9 mouse cellular contexts compared by ENCODE assay signal in genomic region chr4:57927464-57928205, GRCm38 (mm10). TPM values are rescaled to one million over a fixed set of nuclear protein-coding genes. Genes with fewer than 3 reads are reported as not detected.
A peak's percentile ranks its signal among the peaks of the same experiment; 100 is the strongest.
DNase-seq lines count a peak whose midpoint lies in the region; ATAC-seq and TF ChIP-seq lines count a peak whose summit lies in the region.
"Had no signal": no experiment of that assay in that cellular context is flagged by ENCODE, and none has a peak within 500 bp of the region (broad histone marks: within the 10 kb centered on the region; RNA-seq: fewer than 3 reads in every experiment).

No protein-coding gene starts in this region.

- no peak overlapping the region for H3K4me3 ChIP-seq in heart, embryonic 14.5 days (ENCODE audit: control insufficient read depth in 1 of 2, insufficient read depth in 1 of 2, low read depth in 1 of 2, low read length in 2 of 2)
- no peak overlapping the region for H3K4me3 ChIP-seq in heart, embryonic 12.5 days
- no peak overlapping the region for H3K4me3 ChIP-seq in CH12.LX (replicated peaks in 1 of 3; ENCODE audit: low read depth in 2 of 3, low read length in 2 of 3, poor library complexity in 1 of 3)
- no peak overlapping the region for H3K4me3 ChIP-seq in neural tube, embryonic 12.5 days
- H3K4me3 ChIP-seq: liver, embryonic 13.5 days had no signal

- no peaks in the 10 kb centered on the region for H3K27me3 ChIP-seq in heart, embryonic 14.5 days (ENCODE audit: control insufficient read depth, insufficient read depth, low read length)
- H3K27me3 ChIP-seq in heart, embryonic 12.5 days (replicated peaks): no peaks in the 10 kb centered on the region
- H3K27me3 ChIP-seq in CH12.LX (replicated peaks): no peaks in the 10 kb centered on the region
- H3K27me3 ChIP-seq in neural tube, embryonic 12.5 days (replicated peaks): no peaks in the 10 kb centered on the region
- H3K27me3 ChIP-seq: liver, embryonic 13.5 days had no signal

- WGBS in heart, embryonic 14.5 days: 17% methylated on average over 3 of the region's 3 CpGs
- WGBS in heart, embryonic 12.5 days: 27% methylated on average over 3 of the region's 3 CpGs
- 24% methylated on average over 3 of the region's 3 CpGs for WGBS in neural tube, embryonic 12.5 days

- TF ChIP-seq EP300 in CH12.LX (IDR thresholded peaks at IDR 0.05; ENCODE audit: low read length): no peak

- in situ Hi-C loops in CH12.LX (cut with MboI; ENCODE audit: low pct_ligation_motif_present, low pct_unique_long_range_greater_than_20kb, low sequenced_read_pairs): no loop called here

- H3K79me2 ChIP-seq in CH12.LX (replicated peaks; ENCODE audit: control insufficient read depth, extremely low read depth, insufficient read depth, poor library complexity, severe bottlenecking): no peaks in the 10 kb centered on the region

- no peak overlapping the region for H3K4me2 ChIP-seq in heart, embryonic 14.5 days (ENCODE audit: low read length)
- no peak overlapping the region for H3K4me2 ChIP-seq in heart, embryonic 12.5 days
- peak overlapping the region; percentile 38; the same call in 1 of the 2 replicates for H3K4me2 ChIP-seq in CH12.LX (ENCODE audit: insufficient read depth, low read depth, poor library complexity, severe bottlenecking)
- H3K4me2 ChIP-seq in neural tube, embryonic 12.5 days (replicated peaks): no peak overlapping the region
- H3K4me2 ChIP-seq: liver, embryonic 13.5 days had no signal

- no peak overlapping the region for H3K27ac ChIP-seq in heart, embryonic 14.5 days (replicated peaks in 1 of 2; ENCODE audit: control insufficient read depth in 1 of 2, insufficient read depth in 1 of 2, low read depth in 2 of 2, low read length in 2 of 2)
- no peak overlapping the region for H3K27ac ChIP-seq in heart, embryonic 12.5 days (ENCODE audit: poor library complexity, severe bottlenecking)
- no peak overlapping the region for H3K27ac ChIP-seq in CH12.LX (ENCODE audit: insufficient read depth, low read depth)
- H3K27ac ChIP-seq in neural tube, embryonic 12.5 days: no peak overlapping the region
- H3K27ac ChIP-seq: liver, embryonic 13.5 days had no signal

- no peak for TF ChIP-seq POLR2A in CH12.LX (IDR thresholded peaks at IDR 0.05; ENCODE audit: low read depth, low read length)

- peak; percentile 58 for DNase-seq in CH12.LX (ENCODE audit: extremely low read depth)
- peak; percentile 85 for DNase-seq in embryo, embryonic 10.5 days (ENCODE audit: low spot score)
- peak; percentile 33 to 35 for DNase-seq in kidney, adult 8-10 months
- no peak for DNase-seq in natural killer cell, adult 2 months (ENCODE audit: low spot score in 2 of 2)
- DNase-seq in gastrocnemius, postnatal 25 days: no peak
- DNase-seq: liver, embryonic 13.5 days had no signal

- dilution Hi-C loops in CH12.LX (cut with MboI; ENCODE audit: extremely low pct_ligation_motif_present, extremely low pct_unique_long_range_greater_than_20kb, low sequenced_read_pairs): no loop called here

- ATAC-seq in heart, embryonic 14.5 days (ENCODE audit: insufficient number of reproducible peaks, insufficient read depth, low FRiP score, low read depth): 0 out of 2 replicates have a peak, but pooled peaks have one; percentile 54
- ATAC-seq in heart, embryonic 12.5 days (ENCODE audit: insufficient number of reproducible peaks, low FRiP score): no peak
- 0 out of 2 replicates have a peak, but pooled peaks have one; percentile 58 for ATAC-seq in neural tube, embryonic 12.5 days (ENCODE audit: low FRiP score, low read depth)

- TF ChIP-seq RAD21 in CH12.LX (IDR thresholded peaks at IDR 0.05; ENCODE audit: low read depth, low read length): peak; percentile 45

- H3K9me3 ChIP-seq in heart, embryonic 14.5 days (ENCODE audit: control insufficient read depth, low read length): no peaks in the 10 kb centered on the region
- no peaks in the 10 kb centered on the region; the same call in 1 of the 2 replicates for H3K9me3 ChIP-seq in heart, embryonic 12.5 days (replicated peaks)
- H3K9me3 ChIP-seq in CH12.LX (replicated peaks; ENCODE audit: low read length): peaks cover 2% of the 10 kb centered on the region
- peaks cover 6% of the 10 kb centered on the region; the same call in 1 of the 2 replicates for H3K9me3 ChIP-seq in neural tube, embryonic 12.5 days
- H3K9me3 ChIP-seq: liver, embryonic 13.5 days had no signal

- no peaks in the 10 kb centered on the region for H3K36me3 ChIP-seq in heart, embryonic 14.5 days (ENCODE audit: control insufficient read depth, insufficient read depth, low read length)
- H3K36me3 ChIP-seq in heart, embryonic 12.5 days: no peaks in the 10 kb centered on the region
- no peaks in the 10 kb centered on the region for H3K36me3 ChIP-seq in CH12.LX (replicated peaks in 1 of 2; ENCODE audit: control insufficient read depth in 1 of 2, insufficient read depth in 1 of 2, low read length in 1 of 2)
- H3K36me3 ChIP-seq in neural tube, embryonic 12.5 days: no peaks in the 10 kb centered on the region
- H3K36me3 ChIP-seq: liver, embryonic 13.5 days had no signal

- no peaks in the 10 kb centered on the region for H3K4me1 ChIP-seq in heart, embryonic 14.5 days (ENCODE audit: control insufficient read depth in 2 of 2, insufficient read depth in 2 of 2, low read length in 2 of 2)
- no peaks in the 10 kb centered on the region for H3K4me1 ChIP-seq in heart, embryonic 12.5 days (replicated peaks)
- peaks cover 0 to 13% of the 10 kb centered on the region in 2 experiments; a peak in 3 of 4 replicates for H3K4me1 ChIP-seq in CH12.LX (ENCODE audit: control insufficient read depth in 1 of 2, insufficient read depth in 2 of 2)
- peaks cover 1% of the 10 kb centered on the region; the same call in 1 of the 2 replicates for H3K4me1 ChIP-seq in neural tube, embryonic 12.5 days

- no peak overlapping the region for H3K9ac ChIP-seq in heart, embryonic 14.5 days (ENCODE audit: low read length)
- H3K9ac ChIP-seq in heart, embryonic 12.5 days: no peak overlapping the region
- no peak overlapping the region for H3K9ac ChIP-seq in CH12.LX (ENCODE audit: insufficient read depth, low read depth)
- H3K9ac ChIP-seq in neural tube, embryonic 12.5 days: no peak overlapping the region
- H3K9ac ChIP-seq: liver, embryonic 13.5 days had no signal

- peak; percentile 71 to 80 for TF ChIP-seq CTCF in CH12.LX (conservative IDR thresholded peaks at IDR 0.05 in 1 of 2, IDR thresholded peaks at IDR 0.05 in 1 of 2; ENCODE audit: low read depth in 2 of 2, low read length in 2 of 2)

TF ChIP-seq in CH12.LX, 34 proteins besides CTCF, POLR2A, EP300 and RAD21:
- TF ChIP-seq USF1 (IDR thresholded peaks at IDR 0.05; ENCODE audit: low read depth, low read length): no peak
- TF ChIP-seq CHD1 (IDR thresholded peaks at IDR 0.05; ENCODE audit: low read depth, low read length): no peak
- TF ChIP-seq SMC3 (IDR thresholded peaks at IDR 0.05; ENCODE audit: low read depth, low read length): peak; percentile 51

RNA-seq across cellular contexts. Expression of gene D630039A03Rik, which starts 11.5 kb away (rescaled TPM):
- 0.07 and 0.20 TPM in 2 replicates for polyA plus RNA-seq in heart, embryonic 14.5 days (2014; fragmentation: Nextera tagmentation; extraction: Ambion mirVana)
- polyA plus RNA-seq in heart, embryonic 12.5 days (2016; fragmentation: Nextera tagmentation; extraction: Ambion mirVana): 0.05 and 0.06 TPM in 2 replicates
- total RNA-seq in CH12.LX (2012; rRNA removed) (not detected in 2 replicates), CH12.LX (2014; rRNA removed) (not detected in 2 replicates)
- polyA plus RNA-seq in CH12.LX (2012; ENCODE audit: insufficient read length, low read depth): not detected in 2 replicates
- 0.40 and 0.52 TPM in 2 replicates for polyA plus RNA-seq in neural tube, embryonic 12.5 days (2016; fragmentation: Nextera tagmentation; extraction: Ambion mirVana)
- total RNA-seq in gastrocnemius, postnatal 25 days (2021): not detected

RNA-seq across cellular contexts. Expression of gene Txn1, which starts 28.6 kb away (rescaled TPM):
- 299 and 325 TPM in 2 replicates for polyA plus RNA-seq in heart, embryonic 14.5 days (2014; fragmentation: Nextera tagmentation; extraction: Ambion mirVana)
- polyA plus RNA-seq in heart, embryonic 12.5 days (2016; fragmentation: Nextera tagmentation; extraction: Ambion mirVana): 305 TPM in 2 replicates
- total RNA-seq in CH12.LX (2012; rRNA removed) (472 and 530 TPM in 2 replicates), CH12.LX (2014; rRNA removed) (435 and 438 TPM in 2 replicates)
- polyA plus RNA-seq in CH12.LX (2012; ENCODE audit: insufficient read length, low read depth): 738 and 809 TPM in 2 replicates
- polyA plus RNA-seq in neural tube, embryonic 12.5 days (2016; fragmentation: Nextera tagmentation; extraction: Ambion mirVana): 301 and 333 TPM in 2 replicates
- total RNA-seq in gastrocnemius, postnatal 25 days (2021): 10 to 100 TPM; 74.5 to 79.1 TPM

Comparison
In these comparisons a context has a peak if more than half of its experiments do, and no peak if none do; other contexts are left out.
1. DNase-seq: peak in CH12.LX (single experiment), embryo, embryonic 10.5 days (single experiment) and kidney, adult 8-10 months (2 of 2); none in natural killer cell, adult 2 months (0 of 2) and gastrocnemius, postnatal 25 days (single experiment).